Mouse (Mus musculus): ENCODE measurements around the gene Olfr1390. TPM values are rescaled to one million over a fixed set of nuclear protein-coding genes. Genes with fewer than 3 reads are reported as not detected.

The Olfr1390 gene
- not detected in 2 replicates for polyA plus RNA-seq (2012; rRNA removed)

DNA sequence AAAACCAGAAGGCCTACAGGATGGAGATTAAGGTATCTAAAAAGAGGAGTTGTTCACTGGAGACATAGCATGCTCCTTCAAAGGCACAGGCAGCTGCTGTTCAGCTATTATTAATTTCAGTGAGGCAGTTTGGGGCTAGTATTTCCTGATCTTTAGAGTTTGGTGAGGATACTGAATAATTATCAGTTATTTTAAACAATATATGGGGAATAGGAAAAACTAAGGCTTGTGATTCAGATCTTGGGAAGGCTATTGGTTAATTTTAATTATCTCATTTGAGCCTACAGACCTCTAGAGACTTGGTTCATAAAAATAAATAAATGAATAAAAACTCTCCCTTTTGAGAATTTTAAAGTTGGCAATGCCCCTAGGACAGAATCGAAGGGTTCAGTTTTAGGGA, at the start of gene Olfr1390:
Olfr1390 (plus strand) TSS at position 301 of the 400 bp plus-strand sequence.

DNA sequence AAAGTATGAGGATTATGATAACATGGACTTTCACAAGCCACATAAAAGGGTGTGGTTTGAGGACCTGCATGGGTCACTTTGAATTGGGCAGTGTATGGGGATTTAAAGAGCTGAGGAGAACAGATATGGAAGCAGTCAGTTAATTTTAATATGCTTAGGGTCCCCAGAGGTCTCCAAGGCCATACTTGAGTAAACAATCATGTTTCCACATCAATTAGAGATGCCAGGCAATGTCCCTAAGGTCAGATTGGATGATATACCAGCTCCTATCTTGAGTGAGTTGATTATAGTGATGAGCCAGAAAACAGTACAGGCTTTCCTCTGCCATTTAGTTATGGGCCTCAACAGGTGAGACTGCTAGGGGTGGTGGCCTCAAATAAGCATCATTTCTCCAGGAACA, 30.5 kb upstream of the Olfr1390 start, which contains the start of gene Olfr10:
Olfr10 (plus strand) TSS at position 301 of the 400 bp plus-strand sequence.

DNA sequence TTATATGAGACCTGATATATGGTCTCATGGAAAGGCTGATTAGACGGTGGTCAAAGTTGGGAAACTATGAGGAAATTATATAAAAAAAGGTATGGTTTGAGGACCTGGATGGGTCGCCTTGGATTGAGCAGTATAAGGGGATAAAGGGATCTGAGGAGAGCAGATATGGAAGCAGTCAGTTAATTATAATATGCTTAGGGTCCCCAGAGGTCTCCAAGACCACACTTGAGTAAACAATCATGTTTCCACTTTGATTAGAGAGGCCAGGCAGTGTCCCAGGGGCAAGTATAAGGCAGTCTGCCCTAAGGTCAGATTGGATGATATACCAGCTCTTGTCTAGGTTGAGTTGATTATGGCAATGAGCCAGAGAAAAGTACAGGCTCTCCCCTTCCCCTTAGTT, 12.5 kb upstream of the Olfr1390 start, which contains the start of gene Olfr1391:
Olfr1391 (plus strand) TSS at position 301 of the 400 bp plus-strand sequence.

Other genes with a start within 250 kb of the Olfr1390 start
- 0.02 TPM in 1 of 2 replicates, not detected in the other for gene Olfr1396, start 220.3 kb upstream of the Olfr1390 start, polyA plus RNA-seq (2012; rRNA removed)
- gene Olfr1395, start 192.9 kb upstream of the Olfr1390 start, polyA plus RNA-seq (2012; rRNA removed), result not detected in 2 replicates
- gene Olfr1394, start 180.8 kb upstream of the Olfr1390 start, polyA plus RNA-seq (2012; rRNA removed), result not detected in 2 replicates
- 0.63 and 0.68 TPM in 2 replicates for gene Btnl9, start 148.0 kb upstream of the Olfr1390 start, polyA plus RNA-seq (2012; rRNA removed)
- 5.8 and 6.9 TPM in 2 replicates for gene Zfp62, start 131.9 kb upstream of the Olfr1390 start, polyA plus RNA-seq (2012; rRNA removed)
- 22.4 and 25.0 TPM in 2 replicates for gene Mgat1, start 91.0 kb upstream of the Olfr1390 start, polyA plus RNA-seq (2012; rRNA removed)
- gene Olfr1393, start 56.9 kb upstream of the Olfr1390 start, polyA plus RNA-seq (2012; rRNA removed), result 0.05 TPM in 2 replicates
- 0.01 TPM in 2 replicates for gene Olfr1392, start 49.9 kb upstream of the Olfr1390 start, polyA plus RNA-seq (2012; rRNA removed)
- not detected in 2 replicates for gene Olfr10, start 30.4 kb upstream of the Olfr1390 start, polyA plus RNA-seq (2012; rRNA removed)
- gene Olfr1391, start 12.4 kb upstream of the Olfr1390 start, polyA plus RNA-seq (2012; rRNA removed), result not detected in 2 replicates
- not detected in 2 replicates for gene Olfr1389, start 87.9 kb downstream of the Olfr1390 start, polyA plus RNA-seq (2012; rRNA removed)
- 0.14 TPM in 2 replicates for gene Olfr1388, start 101.4 kb downstream of the Olfr1390 start, polyA plus RNA-seq (2012; rRNA removed)
- gene Olfr1387, start 120.2 kb downstream of the Olfr1390 start, polyA plus RNA-seq (2012; rRNA removed), result not detected in 2 replicates
- not detected in 2 replicates for gene Olfr1386, start 129.9 kb downstream of the Olfr1390 start, polyA plus RNA-seq (2012; rRNA removed)
- not detected in 2 replicates for gene Olfr1385, start 153.9 kb downstream of the Olfr1390 start, polyA plus RNA-seq (2012; rRNA removed)
- gene Olfr1384, start 171.5 kb downstream of the Olfr1390 start, polyA plus RNA-seq (2012; rRNA removed), result not detected in 2 replicates
- not detected in 2 replicates for gene Olfr1383, start 184.5 kb downstream of the Olfr1390 start, polyA plus RNA-seq (2012; rRNA removed)
- not detected in 2 replicates for gene Olfr1382, start 193.1 kb downstream of the Olfr1390 start, polyA plus RNA-seq (2012; rRNA removed)
- not detected in 2 replicates for gene Olfr1381, start 208.3 kb downstream of the Olfr1390 start, polyA plus RNA-seq (2012; rRNA removed)
- not detected in 2 replicates for gene Olfr1380, start 221.7 kb downstream of the Olfr1390 start, polyA plus RNA-seq (2012; rRNA removed)

All from liver, embryonic 14 days (tissue).